Mouse (Mus musculus) forebrain, postnatal 0 days (tissue): ENCODE measurements around the gene Zfp42. TPM values are rescaled to one million over a fixed set of nuclear protein-coding genes. Genes with fewer than 3 reads are reported as not detected.

Source experiments
- ATAC-seq: fragments of 200-750 bp; cut with Nextera tagmentation; 2 replicates; pipeline ENCODE4 v1.8.0; 2017; ENCODE audit warnings: mild to moderate bottlenecking, moderate library complexity
- DNase-seq: peaks from one replicate; pipeline ENCODE4 v3.0.0-alpha.2; 2015
- H3K27ac ChIP-seq: fragments of 300-500 bp; sonication (generic); 2 replicates; pipeline ENCODE4 v1.5.1; 2014; ENCODE audit warnings: low read depth, mild to moderate bottlenecking, antibody characterized with exemption, low read length, moderate library complexity, mixed read lengths
- H3K27me3 ChIP-seq: fragments of 300-500 bp; sonication (generic); 2 replicates; pipeline ENCODE4 v1.6.1; 2014; ENCODE audit warnings: mild to moderate bottlenecking, low read length, mixed read lengths; ENCODE audit not compliant: insufficient read depth
- H3K36me3 ChIP-seq: fragments of 300-500 bp; sonication (generic); 2 replicates; pipeline ENCODE4 v1.6.1; 2014; ENCODE audit warnings: mild to moderate bottlenecking, moderate library complexity; ENCODE audit not compliant: insufficient read depth
- H3K4me1 ChIP-seq: fragments of 300-500 bp; sonication (generic); 2 replicates; pipeline ENCODE4 v1.6.1; 2014; ENCODE audit warnings: antibody characterized with exemption; ENCODE audit not compliant: insufficient read depth
- H3K4me2 ChIP-seq: fragments of 300-500 bp; sonication (generic); 2 replicates; pipeline ENCODE4 v1.6.1; 2014; ENCODE audit warnings: low read depth, mild to moderate bottlenecking, moderate library complexity
- H3K4me3 ChIP-seq: fragments of 300-500 bp; sonication (generic); 2 replicates; pipeline ENCODE4 v1.5.1; 2014; ENCODE audit warnings: low read depth, low read length, mixed read lengths
- H3K9ac ChIP-seq: fragments of 300-500 bp; sonication (generic); 2 replicates; pipeline ENCODE4 v1.6.1; 2014; ENCODE audit warnings: mild to moderate bottlenecking
- H3K9me3 ChIP-seq: fragments of 300-500 bp; sonication (generic); 2 replicates; pipeline ENCODE4 v1.6.1; 2016; ENCODE audit warnings: low read length
- CTCF ChIP-seq: sonication (generic); IDR thresholded peaks from 2 replicates; pipeline ENCODE4 v1.5.1; 2016; ENCODE audit warnings: antibody characterized with exemption, control low read depth, low read depth
- WGBS: fragments of 180-500 bp; shearing (Covaris S2); extraction: QIAGEN DNeasy Blood & Tissue Kit; methylation state at CpG from one replicate; pipeline ENCODE4 v1.1.7; 2014; 5-methylcytosine and 5-hydroxymethylcytosine counted together
- polyA plus RNA-seq: library from polyadenylated mRNA; unstranded; fragments of >200 nt; fragmentation: Nextera tagmentation; extraction: Ambion mirVana; gene quantifications from 2 replicates; pipeline ENCODE4 v1.2.1, GENCODE M21; 2015
- total RNA-seq: library from RNA; depleted of rRNA; stranded (reverse); fragments of >200 nt; gene quantifications from 2 replicates; pipeline ENCODE4 v1.2.3, GENCODE M21; 2014; rRNA removed

Gene Zfp42
- total and polyA plus RNA-seq, 2 experiments from 2014 or later: not detected

- no peaks in the 10 kb centered on the region for H3K4me1 ChIP-seq
- WGBS: 95% methylated on average over 1 of the region's 1 CpGs
- no peak overlapping the region for H3K4me3 ChIP-seq
- no peak overlapping the region for H3K27ac ChIP-seq
- no peaks in the 10 kb centered on the region for H3K27me3 ChIP-seq
- no peak for TF ChIP-seq CTCF
- H3K36me3 ChIP-seq: no peaks in the 10 kb centered on the region
- H3K9ac ChIP-seq: no peak overlapping the region
- no peaks in the 10 kb centered on the region for H3K9me3 ChIP-seq
- DNase-seq (no peak), ATAC-seq (no peak)
- H3K4me2 ChIP-seq: no peak overlapping the region
These were observed 48.9 kb downstream of the Zfp42 start for GRCm38 (mm10) chr8:43257886-43258285.

- no peaks in the 10 kb centered on the region for H3K27me3 ChIP-seq
- peak; percentile 56 for ATAC-seq
- no peaks in the 10 kb centered on the region for H3K36me3 ChIP-seq
- H3K27ac ChIP-seq: no peak overlapping the region
- TF ChIP-seq CTCF: no peak
- H3K9ac ChIP-seq: no peak overlapping the region
- H3K4me1 ChIP-seq: no peaks in the 10 kb centered on the region
- 65% methylated on average over 6 of the region's 6 CpGs for WGBS
- no peak for DNase-seq
- no peak overlapping the region for H3K4me3 ChIP-seq
- H3K9me3 ChIP-seq: no peaks in the 10 kb centered on the region
- no peak overlapping the region for H3K4me2 ChIP-seq
These were observed 51.1 kb downstream of the Zfp42 start for GRCm38 (mm10) chr8:43255695-43256094.

GRCm38 (mm10) chr8:43251653-43252052 lies 55.1 kb downstream of the Zfp42 start:
- WGBS: 81% methylated on average over 6 of the region's 6 CpGs
- H3K27ac ChIP-seq: no peak overlapping the region
- no peaks in the 10 kb centered on the region for H3K27me3 ChIP-seq
- H3K4me2 ChIP-seq: no peak overlapping the region
- no peaks in the 10 kb centered on the region for H3K36me3 ChIP-seq
- H3K9ac ChIP-seq: no peak overlapping the region
- no peaks in the 10 kb centered on the region for H3K4me1 ChIP-seq
- ATAC-seq (no peak), DNase-seq (no peak)
- no peak overlapping the region for H3K4me3 ChIP-seq
- H3K9me3 ChIP-seq: no peaks in the 10 kb centered on the region
- TF ChIP-seq CTCF: no peak

GRCm38 (mm10) chr8:43248707-43249106 lies 58.1 kb downstream of the Zfp42 start:
- Histone ChIP-seq H3K36me3 (no peaks in the 10 kb centered on the region), H3K27ac (no peak overlapping the region), H3K4me1 (no peaks in the 10 kb centered on the region), H3K4me2 (no peak overlapping the region), H3K4me3 (no peak overlapping the region), H3K9me3 (no peaks in the 10 kb centered on the region), H3K27me3 (no peaks in the 10 kb centered on the region), H3K9ac (no peak overlapping the region)
- ATAC-seq (no peak), DNase-seq (no peak)
- WGBS: 93% methylated on average over 8 of the region's 8 CpGs
- no peak for TF ChIP-seq CTCF

Other genes starting within 250 kb of the Zfp42 start
- gene Triml1, start 165.5 kb downstream of the Zfp42 start, total RNA-seq: not detected in 2 replicates
- gene Triml1, start 165.5 kb downstream of the Zfp42 start, polyA plus RNA-seq: not detected in 2 replicates
- gene Triml2, start 126.4 kb downstream of the Zfp42 start, total RNA-seq: 0.10 TPM in 1 of 2 replicates, not detected in the other
- gene Triml2, start 126.4 kb downstream of the Zfp42 start, polyA plus RNA-seq: not detected in 2 replicates
- not detected in 2 replicates for gene Adam26b, start 221.1 kb upstream of the Zfp42 start, total RNA-seq
- not detected in 2 replicates for gene Adam26b, start 221.1 kb upstream of the Zfp42 start, polyA plus RNA-seq